In genomic region chrX:36816953-36817441, GRCm38 (mm10) we compare ENCODE assay signal across 8 mouse cellular contexts. TPM values are rescaled to one million over a fixed set of nuclear protein-coding genes. Genes with fewer than 3 reads are reported as not detected.
A peak's percentile ranks its signal among the peaks of the same experiment; 100 is the strongest.
DNase-seq lines count a peak whose midpoint lies in the region; ATAC-seq lines count a peak whose summit lies in the region.

No protein-coding gene starts in this region.

- peak overlapping the region; percentile 59 for H3K4me2 ChIP-seq in heart, embryonic 16.5 days (ENCODE audit: low read depth, low read length)
- H3K4me2 ChIP-seq in embryonic facial prominence, embryonic 11.5 days (ENCODE audit: low read depth, low read length): peak overlapping the region; percentile 26; the same call in 1 of the 2 replicates
- peak overlapping the region; percentile 49 for H3K4me2 ChIP-seq in kidney, embryonic 16.5 days (replicated peaks; ENCODE audit: low read depth, low read length)
- H3K4me2 ChIP-seq in midbrain, embryonic 13.5 days (replicated peaks): peak overlapping the region; percentile 38

- H3K9me3 ChIP-seq in heart, embryonic 16.5 days (replicated peaks; ENCODE audit: control insufficient read depth, low read length): no peaks in the 10 kb centered on the region
- H3K9me3 ChIP-seq in embryonic facial prominence, embryonic 11.5 days (replicated peaks; ENCODE audit: control insufficient read depth, low read length): no peaks in the 10 kb centered on the region
- no peaks in the 10 kb centered on the region for H3K9me3 ChIP-seq in kidney, embryonic 16.5 days (ENCODE audit: low read length)
- no peaks in the 10 kb centered on the region for H3K9me3 ChIP-seq in midbrain, embryonic 13.5 days

- H3K4me1 ChIP-seq in heart, embryonic 16.5 days (ENCODE audit: control insufficient read depth, insufficient read depth, low read length): peaks cover 5% of the 10 kb centered on the region
- H3K4me1 ChIP-seq in embryonic facial prominence, embryonic 11.5 days (ENCODE audit: control insufficient read depth, insufficient read depth, low read length): no peaks in the 10 kb centered on the region
- 0 out of 2 replicates have a peak, but pooled peaks cover 11% of the 10 kb centered on the region for H3K4me1 ChIP-seq in kidney, embryonic 16.5 days (ENCODE audit: insufficient read depth, low read length)
- peaks cover 12% of the 10 kb centered on the region for H3K4me1 ChIP-seq in midbrain, embryonic 13.5 days (replicated peaks)

- H3K27me3 ChIP-seq in heart, embryonic 16.5 days (ENCODE audit: control insufficient read depth, insufficient read depth, low read length): no peaks in the 10 kb centered on the region
- H3K27me3 ChIP-seq in embryonic facial prominence, embryonic 11.5 days (ENCODE audit: control insufficient read depth, insufficient read depth, low read length): no peaks in the 10 kb centered on the region
- no peaks in the 10 kb centered on the region for H3K27me3 ChIP-seq in kidney, embryonic 16.5 days (ENCODE audit: insufficient read depth, low read length)
- no peaks in the 10 kb centered on the region for H3K27me3 ChIP-seq in midbrain, embryonic 13.5 days

- ATAC-seq in heart, embryonic 16.5 days (replicated peaks; ENCODE audit: extremely low read depth, insufficient read depth, low FRiP score): peak; percentile 77
- peak; percentile 93 for ATAC-seq in embryonic facial prominence, embryonic 11.5 days (replicated peaks; ENCODE audit: insufficient number of reproducible peaks, low FRiP score, low TSS enrichment, low read depth)
- peak; percentile 85 for ATAC-seq in kidney, embryonic 16.5 days (ENCODE audit: low FRiP score, low TSS enrichment)
- peak; percentile 94 for ATAC-seq in midbrain, embryonic 13.5 days

- WGBS in heart, embryonic 16.5 days: 11% methylated on average over 9 of the region's 10 CpGs
- WGBS in embryonic facial prominence, embryonic 11.5 days: 13% methylated on average over 9 of the region's 10 CpGs
- WGBS in kidney, embryonic 16.5 days: 20% methylated on average over 10 of the region's 10 CpGs
- WGBS in midbrain, embryonic 13.5 days: 20% methylated on average over 10 of the region's 10 CpGs

- H3K27ac ChIP-seq in heart, embryonic 16.5 days (ENCODE audit: low read length): peak overlapping the region; percentile 29
- H3K27ac ChIP-seq in embryonic facial prominence, embryonic 11.5 days (replicated peaks; ENCODE audit: low read depth, low read length): peak overlapping the region; percentile 59
- H3K27ac ChIP-seq in kidney, embryonic 16.5 days (ENCODE audit: low read length): peak overlapping the region; percentile 91
- H3K27ac ChIP-seq in midbrain, embryonic 13.5 days: peak overlapping the region; percentile 86

- peak overlapping the region; percentile 35 for H3K4me3 ChIP-seq in heart, embryonic 16.5 days (ENCODE audit: low read length)
- no peak overlapping the region for H3K4me3 ChIP-seq in embryonic facial prominence, embryonic 11.5 days (ENCODE audit: low read depth, low read length)
- peak overlapping the region; percentile 24 for H3K4me3 ChIP-seq in kidney, embryonic 16.5 days (ENCODE audit: low read length)
- H3K4me3 ChIP-seq in midbrain, embryonic 13.5 days (replicated peaks): peak overlapping the region; percentile 14

- peak overlapping the region; percentile 49; the same call in 1 of the 2 replicates for H3K9ac ChIP-seq in heart, embryonic 16.5 days (ENCODE audit: low read length)
- no peak overlapping the region; the same call in 1 of the 2 replicates for H3K9ac ChIP-seq in embryonic facial prominence, embryonic 11.5 days (replicated peaks; ENCODE audit: low read length)
- peak overlapping the region; percentile 50 for H3K9ac ChIP-seq in kidney, embryonic 16.5 days (replicated peaks; ENCODE audit: low read length)
- H3K9ac ChIP-seq in midbrain, embryonic 13.5 days (replicated peaks): no peak overlapping the region

- H3K36me3 ChIP-seq in heart, embryonic 16.5 days (ENCODE audit: control insufficient read depth, insufficient read depth): no peaks in the 10 kb centered on the region
- no peaks in the 10 kb centered on the region for H3K36me3 ChIP-seq in embryonic facial prominence, embryonic 11.5 days (replicated peaks; ENCODE audit: control insufficient read depth, insufficient read depth, low read depth, low read length)
- H3K36me3 ChIP-seq in kidney, embryonic 16.5 days (ENCODE audit: insufficient read depth, low read length): no peaks in the 10 kb centered on the region
- no peaks in the 10 kb centered on the region for H3K36me3 ChIP-seq in midbrain, embryonic 13.5 days

- DNase-seq in heart, adult 9 months (ENCODE audit: low spot score in 2 of 2): no peak
- DNase-seq in embryonic facial prominence, embryonic 11.5 days (ENCODE audit: low spot score): peak; percentile 82
- no peak for DNase-seq in frontal cortex, postnatal 10 days (ENCODE audit: low spot score in 2 of 2)
- no peak for DNase-seq in right cerebral cortex, postnatal 25 days
- DNase-seq in gastrocnemius, postnatal 4 days (ENCODE audit: low spot score in 2 of 2): no peak

RNA-seq across cellular contexts. Expression of gene Slc25a5, which starts 21.5 kb away (rescaled TPM):
- polyA plus RNA-seq in heart, embryonic 16.5 days (2015; fragmentation: Nextera tagmentation; extraction: Ambion mirVana): 1,229 and 1,290 TPM in 2 replicates
- 585 and 587 TPM in 2 replicates for polyA plus RNA-seq in embryonic facial prominence, embryonic 11.5 days (2014; fragmentation: Nextera tagmentation; extraction: Ambion mirVana)
- polyA plus RNA-seq in kidney, embryonic 16.5 days (2015; fragmentation: Nextera tagmentation; extraction: Ambion mirVana): 924 and 964 TPM in 2 replicates
- polyA plus RNA-seq in midbrain, embryonic 13.5 days (2015; fragmentation: Nextera tagmentation; extraction: Ambion mirVana): 594 and 615 TPM in 2 replicates
- total RNA-seq in gastrocnemius, postnatal 4 days (2021): 100 to 1,000 TPM; 291 to 333 TPM

RNA-seq across cellular contexts. Expression of gene Ube2a, which starts 56.7 kb away (rescaled TPM):
- 137 and 144 TPM in 2 replicates for polyA plus RNA-seq in heart, embryonic 16.5 days (2015; fragmentation: Nextera tagmentation; extraction: Ambion mirVana)
- polyA plus RNA-seq in embryonic facial prominence, embryonic 11.5 days (2014; fragmentation: Nextera tagmentation; extraction: Ambion mirVana): 136 and 139 TPM in 2 replicates
- 116 and 118 TPM in 2 replicates for polyA plus RNA-seq in kidney, embryonic 16.5 days (2015; fragmentation: Nextera tagmentation; extraction: Ambion mirVana)
- 117 and 121 TPM in 2 replicates for polyA plus RNA-seq in midbrain, embryonic 13.5 days (2015; fragmentation: Nextera tagmentation; extraction: Ambion mirVana)
- 10 to 100 TPM; 40.0 to 50.1 TPM for total RNA-seq in gastrocnemius, postnatal 4 days (2021)

RNA-seq across cellular contexts. Expression of gene C330007P06Rik, which starts 56.9 kb away (rescaled TPM):
- polyA plus RNA-seq in heart, embryonic 16.5 days (2015; fragmentation: Nextera tagmentation; extraction: Ambion mirVana): 19.4 and 20.4 TPM in 2 replicates
- 45.1 and 53.3 TPM in 2 replicates for polyA plus RNA-seq in embryonic facial prominence, embryonic 11.5 days (2014; fragmentation: Nextera tagmentation; extraction: Ambion mirVana)
- polyA plus RNA-seq in kidney, embryonic 16.5 days (2015; fragmentation: Nextera tagmentation; extraction: Ambion mirVana): 29.5 and 33.9 TPM in 2 replicates
- 18.9 and 21.6 TPM in 2 replicates for polyA plus RNA-seq in midbrain, embryonic 13.5 days (2015; fragmentation: Nextera tagmentation; extraction: Ambion mirVana)
- 10 to 100 TPM; 16.1 to 16.8 TPM for total RNA-seq in gastrocnemius, postnatal 4 days (2021)

Comparison
In these comparisons a context has a peak if more than half of its experiments do, and no peak if none do; other contexts are left out.
1. H3K27ac ChIP-seq: peak in every context shown above with its lines; median percentile 91 in kidney, embryonic 16.5 days; 86 in midbrain, embryonic 13.5 days; 59 in embryonic facial prominence, embryonic 11.5 days; 29 in heart, embryonic 16.5 days.
2. H3K9ac ChIP-seq: peak in heart, embryonic 16.5 days (single experiment) and kidney, embryonic 16.5 days (single experiment); none in embryonic facial prominence, embryonic 11.5 days (single experiment) and midbrain, embryonic 13.5 days (single experiment).
3. Peak in every context shown above with its lines, with median percentiles within 50 percentile points of each other: ATAC-seq and H3K4me2 ChIP-seq.